Mouse (Mus musculus): ENCODE measurements around the gene Bicra. TPM values are rescaled to one million over a fixed set of nuclear protein-coding genes. Genes with fewer than 3 reads are reported as not detected.

Gene Bicra
- polyA plus RNA-seq, 1 experiment from 2014 or later, result 9.6 TPM

GRCm38 (mm10) chr7:16044531-16044930, 3.2 kb downstream of the Bicra start:
- ATAC-seq (ENCODE audit: low read depth), result no peak
- Histone ChIP-seq H3K4me1 (ENCODE audit: control insufficient read depth, insufficient read depth, low read length) (peaks cover 26% of the 10 kb centered on the region), H3K4me2 (ENCODE audit: low read depth, low read length) (peak overlapping the region; percentile 12; the same call in 1 of the 2 replicates), H3K36me3 (ENCODE audit: control insufficient read depth, insufficient read depth, low read length) (no peaks in the 10 kb centered on the region), H3K27me3 (ENCODE audit: control insufficient read depth, insufficient read depth, low read length) (no peaks in the 10 kb centered on the region), H3K9me3 (ENCODE audit: control insufficient read depth, low read length) (no peaks in the 10 kb centered on the region), H3K9ac (replicated peaks; ENCODE audit: low read depth, low read length) (no peak overlapping the region; the same call in 1 of the 2 replicates), H3K4me3 (ENCODE audit: low read depth, low read length) (no peak overlapping the region), H3K27ac (ENCODE audit: low read depth, low read length) (no peak overlapping the region; the same call in 1 of the 2 replicates)
- 43% methylated on average over 5 of the region's 5 CpGs for WGBS

GRCm38 (mm10) chr7:16043861-16044435, 3.8 kb downstream of the Bicra start:
- WGBS, result 11% methylated on average over 3 of the region's 3 CpGs
- no peak overlapping the region for H3K27ac ChIP-seq (ENCODE audit: low read depth, low read length)
- H3K4me1 ChIP-seq (ENCODE audit: control insufficient read depth, insufficient read depth, low read length), result peaks cover 20% of the 10 kb centered on the region; the same call in 1 of the 2 replicates
- H3K4me2 ChIP-seq (ENCODE audit: low read depth, low read length), result peak overlapping the region; percentile 12; the same call in 1 of the 2 replicates
- no peaks in the 10 kb centered on the region for H3K27me3 ChIP-seq (ENCODE audit: control insufficient read depth, insufficient read depth, low read length)
- H3K9me3 ChIP-seq (ENCODE audit: control insufficient read depth, low read length), result no peaks in the 10 kb centered on the region
- no peak for ATAC-seq (ENCODE audit: low read depth)
- H3K4me3 ChIP-seq (ENCODE audit: low read depth, low read length), result no peak overlapping the region
- H3K36me3 ChIP-seq (ENCODE audit: control insufficient read depth, insufficient read depth, low read length), result no peaks in the 10 kb centered on the region
- H3K9ac ChIP-seq (replicated peaks; ENCODE audit: low read depth, low read length), result no peak overlapping the region

GRCm38 (mm10) chr7:16042850-16043775, 4.6 kb downstream of the Bicra start:
- Histone ChIP-seq H3K27me3 (ENCODE audit: control insufficient read depth, insufficient read depth, low read length) (no peaks in the 10 kb centered on the region), H3K9me3 (ENCODE audit: control insufficient read depth, low read length) (no peaks in the 10 kb centered on the region), H3K4me2 (ENCODE audit: low read depth, low read length) (no peak overlapping the region; the same call in 1 of the 2 replicates), H3K9ac (replicated peaks; ENCODE audit: low read depth, low read length) (0 out of 2 replicates have a peak overlapping the region, but pooled peaks have one; percentile 21), H3K27ac (ENCODE audit: low read depth, low read length) (no peak overlapping the region; the same call in 1 of the 2 replicates), H3K4me1 (ENCODE audit: control insufficient read depth, insufficient read depth, low read length) (peaks cover 18% of the 10 kb centered on the region; the same call in 1 of the 2 replicates), H3K36me3 (ENCODE audit: control insufficient read depth, insufficient read depth, low read length) (no peaks in the 10 kb centered on the region), H3K4me3 (ENCODE audit: low read depth, low read length) (no peak overlapping the region)
- 83% methylated on average over 10 of the region's 10 CpGs for WGBS
- no peak for ATAC-seq (ENCODE audit: low read depth)

GRCm38 (mm10) chr7:16041208-16041607, 6.5 kb downstream of the Bicra start:
- no peak for ATAC-seq (ENCODE audit: low read depth)
- Histone ChIP-seq H3K27ac (ENCODE audit: low read depth, low read length) (no peak overlapping the region), H3K4me2 (ENCODE audit: low read depth, low read length) (no peak overlapping the region), H3K27me3 (ENCODE audit: control insufficient read depth, insufficient read depth, low read length) (no peaks in the 10 kb centered on the region), H3K4me1 (ENCODE audit: control insufficient read depth, insufficient read depth, low read length) (peaks cover 18% of the 10 kb centered on the region; the same call in 1 of the 2 replicates), H3K36me3 (ENCODE audit: control insufficient read depth, insufficient read depth, low read length) (no peaks in the 10 kb centered on the region), H3K9ac (replicated peaks; ENCODE audit: low read depth, low read length) (no peak overlapping the region), H3K9me3 (ENCODE audit: control insufficient read depth, low read length) (no peaks in the 10 kb centered on the region), H3K4me3 (ENCODE audit: low read depth, low read length) (no peak overlapping the region)
- WGBS, result 87% methylated on average over 2 of the region's 2 CpGs

- no peaks in the 10 kb centered on the region for H3K9me3 ChIP-seq (ENCODE audit: control insufficient read depth, low read length)
- no peak overlapping the region for H3K4me3 ChIP-seq (ENCODE audit: low read depth, low read length)
- no peak for ATAC-seq (ENCODE audit: low read depth)
- no peak overlapping the region for H3K4me2 ChIP-seq (ENCODE audit: low read depth, low read length)
- H3K4me1 ChIP-seq (ENCODE audit: control insufficient read depth, insufficient read depth, low read length), result no peaks in the 10 kb centered on the region
- H3K27me3 ChIP-seq (ENCODE audit: control insufficient read depth, insufficient read depth, low read length), result no peaks in the 10 kb centered on the region
- 94% methylated on average over 5 of the region's 5 CpGs for WGBS
- H3K36me3 ChIP-seq (ENCODE audit: control insufficient read depth, insufficient read depth, low read length), result no peaks in the 10 kb centered on the region
- H3K27ac ChIP-seq (ENCODE audit: low read depth, low read length), result no peak overlapping the region
- H3K9ac ChIP-seq (replicated peaks; ENCODE audit: low read depth, low read length), result no peak overlapping the region
These were observed 8.4 kb downstream of the Bicra start for GRCm38 (mm10) chr7:16039363-16039762.

GRCm38 (mm10) chr7:16036972-16037371, 10.7 kb downstream of the Bicra start:
- Histone ChIP-seq H3K27me3 (ENCODE audit: control insufficient read depth, insufficient read depth, low read length) (no peaks in the 10 kb centered on the region), H3K27ac (ENCODE audit: low read depth, low read length) (no peak overlapping the region), H3K4me2 (ENCODE audit: low read depth, low read length) (no peak overlapping the region), H3K4me3 (ENCODE audit: low read depth, low read length) (no peak overlapping the region), H3K4me1 (ENCODE audit: control insufficient read depth, insufficient read depth, low read length) (no peaks in the 10 kb centered on the region), H3K36me3 (ENCODE audit: control insufficient read depth, insufficient read depth, low read length) (no peaks in the 10 kb centered on the region), H3K9me3 (ENCODE audit: control insufficient read depth, low read length) (no peaks in the 10 kb centered on the region), H3K9ac (replicated peaks; ENCODE audit: low read depth, low read length) (no peak overlapping the region)
- no peak for ATAC-seq (ENCODE audit: low read depth)
- over 99% methylated on average over 6 of the region's 6 CpGs for WGBS

- Histone ChIP-seq H3K9ac (replicated peaks; ENCODE audit: low read depth, low read length) (no peak overlapping the region), H3K36me3 (ENCODE audit: control insufficient read depth, insufficient read depth, low read length) (no peaks in the 10 kb centered on the region), H3K4me2 (ENCODE audit: low read depth, low read length) (no peak overlapping the region), H3K27me3 (ENCODE audit: control insufficient read depth, insufficient read depth, low read length) (no peaks in the 10 kb centered on the region), H3K4me3 (ENCODE audit: low read depth, low read length) (no peak overlapping the region), H3K27ac (ENCODE audit: low read depth, low read length) (no peak overlapping the region), H3K4me1 (ENCODE audit: control insufficient read depth, insufficient read depth, low read length) (no peaks in the 10 kb centered on the region), H3K9me3 (ENCODE audit: control insufficient read depth, low read length) (no peaks in the 10 kb centered on the region)
- 95% methylated on average over 8 of the region's 8 CpGs for WGBS
- ATAC-seq (ENCODE audit: low read depth), result no peak
These were observed 13.9 kb downstream of the Bicra start for GRCm38 (mm10) chr7:16033580-16034461.

- Histone ChIP-seq H3K4me3 (ENCODE audit: low read depth, low read length) (no peak overlapping the region), H3K27ac (ENCODE audit: low read depth, low read length) (no peak overlapping the region), H3K9me3 (ENCODE audit: control insufficient read depth, low read length) (no peaks in the 10 kb centered on the region), H3K4me2 (ENCODE audit: low read depth, low read length) (no peak overlapping the region), H3K27me3 (ENCODE audit: control insufficient read depth, insufficient read depth, low read length) (no peaks in the 10 kb centered on the region), H3K9ac (replicated peaks; ENCODE audit: low read depth, low read length) (no peak overlapping the region), H3K36me3 (ENCODE audit: control insufficient read depth, insufficient read depth, low read length) (no peaks in the 10 kb centered on the region), H3K4me1 (ENCODE audit: control insufficient read depth, insufficient read depth, low read length) (no peaks in the 10 kb centered on the region)
- ATAC-seq (ENCODE audit: low read depth), result no peak
- 93% methylated on average over 1 of the region's 1 CpGs for WGBS
These were observed 14.7 kb downstream of the Bicra start for GRCm38 (mm10) chr7:16033059-16033458.

Data from neural tube, embryonic 14.5 days (tissue).